Mouse (Mus musculus): ENCODE data around the gene Ntf5. TPM values are rescaled to one million over a fixed set of nuclear protein-coding genes. Genes with fewer than 3 reads are reported as not detected.

Gene Ntf5
- total and polyA plus RNA-seq, 3 experiments = 0.43 to 1.5 (median 0.59) TPM

DNA sequence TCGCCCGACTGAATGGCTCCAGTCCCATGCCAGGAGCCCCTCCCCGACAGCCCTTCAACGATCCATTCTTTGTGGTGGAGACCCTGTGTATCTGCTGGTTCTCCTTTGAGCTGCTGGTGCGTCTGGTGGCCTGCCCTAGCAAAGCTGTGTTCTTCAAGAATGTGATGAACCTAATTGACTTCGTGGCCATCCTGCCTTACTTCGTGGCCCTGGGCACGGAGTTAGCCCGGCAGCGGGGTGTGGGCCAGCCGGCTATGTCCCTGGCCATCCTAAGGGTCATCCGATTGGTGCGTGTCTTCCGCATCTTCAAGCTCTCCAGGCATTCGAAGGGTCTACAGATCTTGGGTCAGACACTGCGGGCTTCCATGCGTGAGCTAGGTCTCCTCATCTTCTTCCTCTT lies 4.5 kb upstream of the Ntf5 start:
- Histone ChIP-seq H3K27me3 (replicated peaks) (peaks cover 78% of the 10 kb centered on the region), H3K79me2 (replicated peaks; ENCODE audit: control insufficient read depth, extremely low read depth, insufficient read depth, poor library complexity, severe bottlenecking) (no peaks in the 10 kb centered on the region), H3K9ac (ENCODE audit: insufficient read depth, low read depth) (no peak overlapping the region), H3K36me3 (replicated peaks in 1 of 2; ENCODE audit: control insufficient read depth in 1 of 2, insufficient read depth in 1 of 2, low read length in 1 of 2) (peaks cover 0 to 4% of the 10 kb centered on the region in 2 experiments), H3K4me3 (replicated peaks in 1 of 3; ENCODE audit: low read depth in 2 of 3, low read length in 2 of 3, poor library complexity in 1 of 3) (no peak overlapping the region), H3K9me3 (replicated peaks; ENCODE audit: low read length) (peaks cover 12% of the 10 kb centered on the region), H3K4me1 (ENCODE audit: control insufficient read depth in 1 of 2, insufficient read depth in 2 of 2) (peaks cover 0 to 21% of the 10 kb centered on the region in 2 experiments; a peak in 2 of 4 replicates), H3K4me2 (ENCODE audit: insufficient read depth, low read depth, poor library complexity, severe bottlenecking) (no peak overlapping the region), H3K27ac (ENCODE audit: insufficient read depth, low read depth) (no peak overlapping the region)
- TF ChIP-seq MXI1 (IDR thresholded peaks at IDR 0.05; ENCODE audit: low read depth, low read length) (no peak), SMC3 (IDR thresholded peaks at IDR 0.05; ENCODE audit: low read depth, low read length) (no peak)
- dilution Hi-C loops (cut with MboI; ENCODE audit: extremely low pct_ligation_motif_present, extremely low pct_unique_long_range_greater_than_20kb, low sequenced_read_pairs) (no loop called here), in situ Hi-C loops (cut with MboI; ENCODE audit: low pct_ligation_motif_present, low pct_unique_long_range_greater_than_20kb, low sequenced_read_pairs) (no loop called here)
- DNase-seq (ENCODE audit: extremely low read depth) = no peak

DNA sequence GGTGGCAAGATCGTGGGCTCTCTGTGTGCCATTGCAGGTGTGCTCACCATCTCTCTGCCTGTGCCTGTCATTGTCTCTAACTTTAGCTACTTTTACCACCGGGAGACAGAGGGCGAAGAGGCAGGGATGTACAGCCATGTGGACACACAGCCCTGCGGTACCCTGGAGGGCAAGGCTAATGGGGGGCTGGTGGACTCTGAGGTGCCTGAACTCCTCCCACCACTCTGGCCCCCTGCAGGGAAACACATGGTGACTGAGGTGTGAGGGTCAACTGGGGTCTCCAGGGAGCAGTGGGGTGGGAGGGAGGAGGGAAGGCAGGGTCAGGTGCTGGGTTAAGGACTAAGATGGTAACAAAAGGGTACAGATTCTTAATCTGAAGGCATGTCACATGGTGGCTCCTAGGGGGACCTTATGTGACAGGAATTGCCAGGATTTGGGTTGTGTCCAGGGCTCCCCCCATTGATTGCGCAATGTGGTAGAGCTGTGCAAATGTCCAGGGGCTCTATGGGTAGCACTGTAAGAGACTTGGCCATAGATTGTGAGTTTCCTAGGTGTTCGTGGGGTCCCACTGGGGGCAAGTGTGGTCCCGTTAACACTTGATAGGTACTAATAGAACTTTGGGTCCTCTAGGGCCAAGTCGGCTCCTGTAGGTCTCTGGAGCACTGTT lies 3.9 kb upstream of the Ntf5 start:
- Histone ChIP-seq H3K36me3 (replicated peaks in 1 of 2; ENCODE audit: control insufficient read depth in 1 of 2, insufficient read depth in 1 of 2, low read length in 1 of 2) (peaks cover 0 to 4% of the 10 kb centered on the region in 2 experiments), H3K4me2 (ENCODE audit: insufficient read depth, low read depth, poor library complexity, severe bottlenecking) (no peak overlapping the region), H3K4me1 (ENCODE audit: control insufficient read depth in 1 of 2, insufficient read depth in 2 of 2) (peaks cover 4 to 26% of the 10 kb centered on the region in 2 experiments; a peak in 2 of 4 replicates), H3K27me3 (replicated peaks) (peaks cover 78% of the 10 kb centered on the region), H3K4me3 (replicated peaks in 1 of 3; ENCODE audit: low read depth in 2 of 3, low read length in 2 of 3, poor library complexity in 1 of 3) (no peak overlapping the region), H3K9me3 (replicated peaks; ENCODE audit: low read length) (peaks cover 12% of the 10 kb centered on the region), H3K79me2 (replicated peaks; ENCODE audit: control insufficient read depth, extremely low read depth, insufficient read depth, poor library complexity, severe bottlenecking) (no peaks in the 10 kb centered on the region), H3K27ac (ENCODE audit: insufficient read depth, low read depth) (no peak overlapping the region), H3K9ac (ENCODE audit: insufficient read depth, low read depth) (no peak overlapping the region)
- TF ChIP-seq KAT2A (IDR thresholded peaks at IDR 0.05; ENCODE audit: insufficient replicate concordance, low read length) (no peak), BHLHE40 (IDR thresholded peaks at IDR 0.05; ENCODE audit: low read depth, low read length) (no peak), TBP (conservative IDR thresholded peaks at IDR 0.05; ENCODE audit: low read depth, low read length) (no peak), SMC3 (IDR thresholded peaks at IDR 0.05; ENCODE audit: low read depth, low read length) (no peak), ELF1 (IDR thresholded peaks at IDR 0.05; ENCODE audit: low read depth, low read length) (no peak), RAD21 (IDR thresholded peaks at IDR 0.05; ENCODE audit: low read depth, low read length) (no peak), MXI1 (IDR thresholded peaks at IDR 0.05; ENCODE audit: low read depth, low read length) (no peak), GABPA (IDR thresholded peaks at IDR 0.05; ENCODE audit: insufficient replicate concordance, low read depth, low read length) (no peak), JUND (conservative IDR thresholded peaks at IDR 0.05; ENCODE audit: low read depth, low read length) (no peak), PAX5 (IDR thresholded peaks at IDR 0.05; ENCODE audit: low read length) (no peak), TCF12 (IDR thresholded peaks at IDR 0.05; ENCODE audit: low read depth, low read length) (no peak), POLR2AphosphoS2 (IDR thresholded peaks at IDR 0.05; ENCODE audit: low read depth, low read length) (no peak), UBTF (IDR thresholded peaks at IDR 0.05; ENCODE audit: low read depth, low read length) (no peak), MEF2A (IDR thresholded peaks at IDR 0.05; ENCODE audit: borderline replicate concordance, low read depth, low read length) (no peak), MYC (IDR thresholded peaks at IDR 0.05; ENCODE audit: low read depth, low read length) (no peak), IRF4 (IDR thresholded peaks at IDR 0.05; ENCODE audit: low read depth, low read length) (no peak), CTCF (conservative IDR thresholded peaks at IDR 0.05 in 1 of 2, IDR thresholded peaks at IDR 0.05 in 1 of 2; ENCODE audit: low read depth in 2 of 2, low read length in 2 of 2) (no peak), USF2 (conservative IDR thresholded peaks at IDR 0.05; ENCODE audit: low read depth, low read length) (no peak), CHD2 (IDR thresholded peaks at IDR 0.05; ENCODE audit: low read length) (no peak), MAZ (IDR thresholded peaks at IDR 0.05; ENCODE audit: low read depth, low read length) (no peak)
- no peak for DNase-seq (ENCODE audit: extremely low read depth)
- in situ Hi-C loops (cut with MboI; ENCODE audit: low pct_ligation_motif_present, low pct_unique_long_range_greater_than_20kb, low sequenced_read_pairs) (no loop called here), dilution Hi-C loops (cut with MboI; ENCODE audit: extremely low pct_ligation_motif_present, extremely low pct_unique_long_range_greater_than_20kb, low sequenced_read_pairs) (no loop called here)

All from CH12.LX (cell line).